8 mouse cellular contexts compared by ENCODE assay signal in the genomic region with DNA sequence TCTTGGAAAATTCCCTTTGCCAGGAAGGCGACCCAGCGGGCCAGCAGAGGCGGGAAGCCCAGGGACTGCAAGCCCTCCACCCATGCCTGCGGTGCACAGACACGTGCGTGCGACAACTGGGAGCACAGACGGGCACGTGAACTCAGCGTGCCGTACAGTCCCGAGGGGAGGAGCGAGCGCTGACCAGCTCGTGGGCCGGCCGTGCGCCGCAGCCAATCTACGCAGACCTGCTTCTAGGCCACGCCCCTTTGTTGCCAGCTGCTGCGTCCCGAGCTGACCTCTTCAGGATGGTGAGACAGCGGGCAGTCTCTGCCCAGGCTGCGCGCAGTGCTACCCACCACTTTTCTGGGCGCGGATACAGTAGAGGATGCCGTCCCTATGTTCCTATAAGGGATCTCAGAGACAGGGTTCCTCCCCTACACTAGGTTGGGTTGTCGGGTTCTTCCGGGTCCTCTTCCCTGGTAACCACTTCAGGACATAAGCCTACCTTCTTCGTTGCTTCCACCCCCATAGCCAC. TPM values are rescaled to one million over a fixed set of nuclear protein-coding genes. Genes with fewer than 3 reads are reported as not detected.
A peak's percentile ranks its signal among the peaks of the same experiment; 100 is the strongest.
DNase-seq lines count a peak whose midpoint lies in the region; ATAC-seq and TF ChIP-seq lines count a peak whose summit lies in the region.

No protein-coding gene starts in this region.

- H3K36me3 ChIP-seq in hindbrain, embryonic 16.5 days (ENCODE audit: control insufficient read depth, insufficient read depth, low read length): no peaks in the 10 kb centered on the region

- DNase-seq in ZHBTc4 (ENCODE audit: low read depth, low spot score): peak; percentile 99
- DNase-seq in gastrocnemius, adult 2 months: peak; percentile 99
- peak; percentile 90 for DNase-seq in left cerebral cortex, adult 11 months (ENCODE audit: low spot score)
- DNase-seq in lung, postnatal 36 days: peak; percentile 99
- peak; percentile 95 for DNase-seq in retina, embryonic 14.5 days (ENCODE audit: low spot score)
- peak; percentile 66 to 77 for DNase-seq in thymus, postnatal 36 days

- peak overlapping the region; percentile 72 for H3K4me3 ChIP-seq in gastrocnemius, adult 2 months
- H3K4me3 ChIP-seq in hindbrain, embryonic 16.5 days (ENCODE audit: low read length): peak overlapping the region; percentile 57

- peak; percentile 97 for ATAC-seq in common myeloid progenitor, adult 5-6 weeks (replicated peaks; ENCODE audit: low read depth, poor library complexity, severe bottlenecking)
- ATAC-seq in hindbrain, embryonic 16.5 days: peak; percentile 98

- no peak for TF ChIP-seq CTCF in gastrocnemius, adult 2 months (IDR thresholded peaks at IDR 0.05)

- no peaks in the 10 kb centered on the region; the same call in 1 of the 2 replicates for H3K27me3 ChIP-seq in hindbrain, embryonic 16.5 days (replicated peaks; ENCODE audit: control insufficient read depth, insufficient read depth, low read length)

- H3K9ac ChIP-seq in hindbrain, embryonic 16.5 days (ENCODE audit: low read depth, low read length): peak overlapping the region; percentile 66

- intact Hi-C loops in gastrocnemius, adult 2 months (cut with DNase I): loop anchor here (1.0 to 5.0 kb wide), 2 partner anchors 33 to 232 kb away; no protein-coding TSS in a partner anchor

- peak overlapping the region; percentile 98 for H3K27ac ChIP-seq in gastrocnemius, adult 2 months
- H3K27ac ChIP-seq in hindbrain, embryonic 16.5 days (ENCODE audit: low read depth, low read length): no peak overlapping the region

- H3K9me3 ChIP-seq in hindbrain, embryonic 16.5 days (ENCODE audit: control insufficient read depth, low read length): no peaks in the 10 kb centered on the region

- H3K4me1 ChIP-seq in hindbrain, embryonic 16.5 days (ENCODE audit: control insufficient read depth, insufficient read depth, low read depth, low read length): no peaks in the 10 kb centered on the region; the same call in 1 of the 2 replicates

- peak overlapping the region; percentile 93 for H3K4me2 ChIP-seq in hindbrain, embryonic 16.5 days (ENCODE audit: low read length)

- under 1% methylated on average over 32 of the region's 32 CpGs for WGBS in hindbrain, embryonic 16.5 days

RNA-seq across cellular contexts. Expression of gene Pfkfb3, which starts 18.4 kb away (rescaled TPM):
- total RNA-seq in common myeloid progenitor, adult 5-6 weeks (2017): 12.1 and 30.2 TPM in 2 replicates
- total RNA-seq in gastrocnemius, adult 2 months (2021): 100 to 1,000 TPM in 1 of 2 experiments, 10 to 100 TPM in 1; 84.9 to 302 TPM
- polyA plus RNA-seq in hindbrain, embryonic 16.5 days (2015; fragmentation: Nextera tagmentation; extraction: Ambion mirVana): 28.5 and 33.9 TPM in 2 replicates
